Mouse (Mus musculus): ENCODE measurements around the gene Trim11. TPM values are rescaled to one million over a fixed set of nuclear protein-coding genes. Genes with fewer than 3 reads are reported as not detected.

Trim11 gene
- polyA plus RNA-seq, 1 experiment: 22.6 TPM

DNA sequence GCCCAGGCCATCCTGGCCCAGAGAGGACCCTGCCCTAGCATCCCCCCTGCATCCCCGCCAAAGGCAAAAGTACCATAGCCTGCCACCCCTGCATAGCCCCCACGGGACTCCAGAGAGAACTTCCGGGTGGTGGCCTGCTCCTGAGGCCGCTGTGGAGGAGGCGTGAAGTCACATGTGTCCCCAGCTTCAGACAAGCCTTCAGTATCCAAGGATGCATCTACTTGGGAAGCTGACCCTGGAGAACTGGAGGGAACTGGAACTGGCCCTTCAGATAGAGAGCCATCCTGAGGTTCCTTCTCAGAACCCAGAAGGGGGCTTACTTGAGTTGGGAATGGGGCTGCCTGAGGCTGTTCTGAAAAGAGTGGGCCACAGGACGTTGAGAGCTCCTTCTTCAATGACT lies 21.9 kb downstream of the Trim11 start:
- TF ChIP-seq CTCF (IDR thresholded peaks at IDR 0.05; ENCODE audit: low read depth, low read length) (no peak), POLR2A (IDR thresholded peaks at IDR 0.05; ENCODE audit: borderline replicate concordance, low read depth, low read length) (no peak)
- Histone ChIP-seq H3K4me1 (ENCODE audit: control insufficient read depth, insufficient read depth, low read length) (no peaks in the 10 kb centered on the region), H3K4me3 (ENCODE audit: insufficient read depth, low read length) (no peak overlapping the region), H3K27ac (ENCODE audit: insufficient read depth, low read depth, low read length) (no peak overlapping the region)

DNA sequence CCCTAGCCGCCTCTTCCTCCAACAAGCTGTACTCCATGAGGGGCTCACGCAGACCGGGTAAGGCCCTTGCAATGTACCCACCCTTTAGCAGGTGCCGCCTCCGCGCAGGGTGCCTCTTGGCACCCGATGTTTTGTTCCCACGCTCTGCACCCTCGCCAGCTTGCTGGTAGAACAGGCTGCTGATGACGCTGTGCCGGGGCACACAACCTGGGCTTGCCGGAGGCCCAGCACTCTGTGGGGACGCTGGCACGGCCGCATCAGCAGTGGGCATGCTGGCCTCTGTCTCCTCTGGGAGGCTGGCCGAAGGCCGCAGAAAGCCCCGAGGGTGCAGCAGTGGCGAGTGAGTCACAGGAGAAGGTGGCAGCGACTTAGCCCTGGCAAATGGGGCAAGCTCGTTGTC lies 22.7 kb downstream of the Trim11 start:
- H3K4me3 ChIP-seq (ENCODE audit: insufficient read depth, low read length): no peak overlapping the region
- H3K4me1 ChIP-seq (ENCODE audit: control insufficient read depth, insufficient read depth, low read length): no peaks in the 10 kb centered on the region
- TF ChIP-seq CTCF (IDR thresholded peaks at IDR 0.05; ENCODE audit: low read depth, low read length) (no peak), POLR2A (IDR thresholded peaks at IDR 0.05; ENCODE audit: borderline replicate concordance, low read depth, low read length) (no peak)

DNA sequence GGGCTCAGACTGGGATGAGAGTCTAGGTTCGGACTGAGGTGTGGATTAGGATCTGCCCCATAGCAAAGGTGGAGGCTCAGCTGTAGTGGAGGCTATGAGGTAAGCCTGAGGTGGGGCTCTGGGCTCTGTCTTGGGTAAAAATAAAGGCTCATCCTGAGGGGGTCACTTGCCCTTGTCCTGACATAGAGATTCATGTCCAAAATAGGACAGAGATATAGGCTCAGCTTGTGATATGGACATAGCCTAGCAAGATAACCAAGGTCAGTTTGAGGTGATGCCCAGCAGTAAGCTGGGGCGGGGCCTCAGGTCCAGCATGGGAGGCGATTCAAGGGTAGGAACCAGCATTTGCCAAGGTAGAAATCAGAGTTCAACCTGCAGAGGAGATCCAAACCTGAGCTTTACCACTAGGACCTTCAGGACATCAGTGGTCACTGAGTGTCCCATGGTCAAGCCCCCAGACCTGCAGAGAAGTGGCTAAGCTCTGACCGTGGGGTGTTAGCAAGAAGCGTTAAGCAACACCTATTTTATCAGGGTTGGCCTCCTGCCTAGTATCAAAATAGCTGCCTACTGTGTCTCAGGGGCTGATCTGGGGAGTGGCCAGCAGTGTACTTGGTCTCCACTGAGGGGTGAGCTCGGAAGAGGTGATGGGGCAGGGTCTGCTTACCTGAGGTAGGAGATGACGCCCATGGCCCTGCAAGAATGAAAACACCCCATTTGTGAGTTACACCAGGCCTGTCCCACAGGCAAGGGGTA lies 24.6 kb downstream of the Trim11 start:
- H3K4me3 ChIP-seq (ENCODE audit: insufficient read depth, low read length): no peak overlapping the region

More for the DNA sequence above, 22.7 kb downstream of the Trim11 start:
- no peak overlapping the region for H3K27ac ChIP-seq (ENCODE audit: insufficient read depth, low read depth, low read length)

DNA sequence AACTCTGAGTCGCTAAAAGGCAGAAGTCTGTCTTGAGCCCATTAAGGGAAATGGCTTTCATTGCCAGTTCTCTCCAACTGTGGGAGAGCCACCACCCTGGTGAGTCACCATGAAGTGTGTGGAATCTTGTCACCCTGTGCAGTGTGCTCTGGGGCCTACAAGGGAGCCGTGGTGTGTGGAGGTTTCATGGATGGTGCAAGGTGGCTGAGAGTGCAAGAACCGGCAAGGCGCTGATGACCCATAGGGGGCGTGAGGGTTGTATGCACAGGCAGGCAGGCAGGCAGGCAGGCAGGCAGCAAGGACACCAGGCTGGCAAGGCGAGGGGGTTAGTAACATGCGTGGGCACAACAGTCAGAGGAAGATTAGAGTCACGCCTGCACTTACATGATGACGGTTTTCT lies 37.2 kb downstream of the Trim11 start:
- Histone ChIP-seq H3K4me1 (ENCODE audit: control insufficient read depth, insufficient read depth, low read length) (0 out of 2 replicates have a peak, but pooled peaks cover 4% of the 10 kb centered on the region), H3K4me3 (ENCODE audit: insufficient read depth, low read length) (no peak overlapping the region), H3K27ac (ENCODE audit: insufficient read depth, low read depth, low read length) (no peak overlapping the region)
- TF ChIP-seq CTCF (IDR thresholded peaks at IDR 0.05; ENCODE audit: low read depth, low read length) (no peak), POLR2A (IDR thresholded peaks at IDR 0.05; ENCODE audit: borderline replicate concordance, low read depth, low read length) (no peak)

More for the DNA sequence above, 24.6 kb downstream of the Trim11 start:
- H3K27ac ChIP-seq (ENCODE audit: insufficient read depth, low read depth, low read length): no peak overlapping the region
- TF ChIP-seq CTCF (IDR thresholded peaks at IDR 0.05; ENCODE audit: low read depth, low read length) (no peak), POLR2A (IDR thresholded peaks at IDR 0.05; ENCODE audit: borderline replicate concordance, low read depth, low read length) (no peak)
- H3K4me1 ChIP-seq (ENCODE audit: control insufficient read depth, insufficient read depth, low read length): no peaks in the 10 kb centered on the region

DNA sequence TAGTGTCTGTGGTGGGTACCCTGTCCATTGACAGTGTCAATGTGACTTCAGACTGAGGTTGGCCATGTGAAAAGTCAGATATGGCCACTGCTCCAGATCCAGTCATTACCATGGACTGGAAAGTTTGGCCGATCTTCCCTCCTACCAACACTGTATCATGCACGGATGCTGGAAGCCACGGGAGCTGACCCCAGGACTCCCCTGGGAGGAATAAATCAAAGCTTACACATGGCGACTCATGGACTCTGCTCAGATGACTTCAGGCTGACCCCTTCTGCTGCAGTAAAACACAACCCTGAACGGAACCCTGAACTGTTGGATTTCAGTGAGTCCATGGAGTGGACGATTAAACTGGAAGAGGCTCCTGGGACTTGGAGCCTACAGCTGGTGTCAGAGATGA lies 48.5 kb downstream of the Trim11 start:
- no peak overlapping the region for H3K27ac ChIP-seq (ENCODE audit: insufficient read depth, low read depth, low read length)
- TF ChIP-seq POLR2A (IDR thresholded peaks at IDR 0.05; ENCODE audit: borderline replicate concordance, low read depth, low read length): no peak
- no peak for TF ChIP-seq CTCF (IDR thresholded peaks at IDR 0.05; ENCODE audit: low read depth, low read length)
- no peak overlapping the region for H3K4me3 ChIP-seq (ENCODE audit: insufficient read depth, low read length)
- no peaks in the 10 kb centered on the region for H3K4me1 ChIP-seq (ENCODE audit: control insufficient read depth, insufficient read depth, low read length)

DNA sequence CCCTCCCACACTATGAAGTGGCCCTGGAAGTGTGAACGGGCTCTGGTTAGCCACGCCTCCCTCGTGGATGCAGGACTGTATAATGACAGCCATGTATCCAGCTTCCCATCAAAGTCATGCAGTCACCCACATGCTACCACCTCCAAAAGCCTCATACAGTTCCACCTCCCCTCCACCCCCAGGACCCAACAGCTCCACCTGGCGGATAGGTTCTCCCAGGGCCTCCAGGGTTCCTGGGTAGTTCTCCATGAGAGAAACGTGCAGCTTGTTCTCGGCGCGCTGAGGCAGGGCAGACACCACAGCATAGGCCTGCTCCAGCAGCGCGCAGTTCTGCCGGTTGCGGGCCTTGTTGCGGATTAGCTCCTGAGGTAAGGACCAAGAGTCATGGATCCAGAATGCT lies 51.1 kb downstream of the Trim11 start:
- no peak for TF ChIP-seq POLR2A (IDR thresholded peaks at IDR 0.05; ENCODE audit: borderline replicate concordance, low read depth, low read length)
- TF ChIP-seq CTCF (IDR thresholded peaks at IDR 0.05; ENCODE audit: low read depth, low read length): no peak
- H3K4me1 ChIP-seq (ENCODE audit: control insufficient read depth, insufficient read depth, low read length): no peaks in the 10 kb centered on the region
- no peak overlapping the region for H3K4me3 ChIP-seq (ENCODE audit: insufficient read depth, low read length)
- no peak overlapping the region for H3K27ac ChIP-seq (ENCODE audit: insufficient read depth, low read depth, low read length)

Other genes with a start within 250 kb of the Trim11 start
- not detected in 2 replicates for gene Olfr317, start 238.9 kb upstream of the Trim11 start, polyA plus RNA-seq (2012; ENCODE audit: insufficient read depth, insufficient read length, missing spikeins)
- not detected in 2 replicates for gene Olfr316, start 225.4 kb upstream of the Trim11 start, polyA plus RNA-seq (2012; ENCODE audit: insufficient read depth, insufficient read length, missing spikeins)
- not detected in 2 replicates for gene Olfr315, start 204.9 kb upstream of the Trim11 start, polyA plus RNA-seq (2012; ENCODE audit: insufficient read depth, insufficient read length, missing spikeins)
- gene Olfr314, start 195.1 kb upstream of the Trim11 start, polyA plus RNA-seq (2012; ENCODE audit: insufficient read depth, insufficient read length, missing spikeins): not detected in 2 replicates
- gene Fam183b, start 176.1 kb upstream of the Trim11 start, polyA plus RNA-seq (2012; ENCODE audit: insufficient read depth, insufficient read length, missing spikeins): not detected in 2 replicates
- not detected in 2 replicates for gene Olfr313, start 163.1 kb upstream of the Trim11 start, polyA plus RNA-seq (2012; ENCODE audit: insufficient read depth, insufficient read length, missing spikeins)
- gene Olfr312, start 148.9 kb upstream of the Trim11 start, polyA plus RNA-seq (2012; ENCODE audit: insufficient read depth, insufficient read length, missing spikeins): not detected in 2 replicates
- not detected in 2 replicates for gene Olfr311, start 138.8 kb upstream of the Trim11 start, polyA plus RNA-seq (2012; ENCODE audit: insufficient read depth, insufficient read length, missing spikeins)
- gene Gm12258, start 130.9 kb upstream of the Trim11 start, polyA plus RNA-seq (2012; ENCODE audit: insufficient read depth, insufficient read length, missing spikeins): 3.8 and 5.3 TPM in 2 replicates
- gene 2810021J22Rik, start 110.9 kb upstream of the Trim11 start, polyA plus RNA-seq (2012; ENCODE audit: insufficient read depth, insufficient read length, missing spikeins): 3.6 and 4.5 TPM in 2 replicates
- 3.3 and 4.0 TPM in 2 replicates for gene Zfp39, start 73.9 kb upstream of the Trim11 start, polyA plus RNA-seq (2012; ENCODE audit: insufficient read depth, insufficient read length, missing spikeins)
- gene Btnl10, start 60.2 kb upstream of the Trim11 start, polyA plus RNA-seq (2012; ENCODE audit: insufficient read depth, insufficient read length, missing spikeins): not detected in 2 replicates
- 99.5 and 112 TPM in 2 replicates for gene Rnf187, start 39.2 kb upstream of the Trim11 start, polyA plus RNA-seq (2012; ENCODE audit: insufficient read depth, insufficient read length, missing spikeins)
- 1.4 TPM in 1 of 2 replicates, not detected in the other for gene Hist3h2ba, start 29.2 kb upstream of the Trim11 start, polyA plus RNA-seq (2012; ENCODE audit: insufficient read depth, insufficient read length, missing spikeins)
- 32.0 and 37.9 TPM in 2 replicates for gene Hist3h2a, start 23.4 kb upstream of the Trim11 start, polyA plus RNA-seq (2012; ENCODE audit: insufficient read depth, insufficient read length, missing spikeins)
- gene Trim17, start 23.4 kb upstream of the Trim11 start, polyA plus RNA-seq (2012; ENCODE audit: insufficient read depth, insufficient read length, missing spikeins): 0.28 TPM in 1 of 2 replicates, not detected in the other
- 0.11 TPM in 1 of 2 replicates, not detected in the other for gene Obscn, start 158.3 kb downstream of the Trim11 start, polyA plus RNA-seq (2012; ENCODE audit: insufficient read depth, insufficient read length, missing spikeins)
- gene Iba57, start 185.6 kb downstream of the Trim11 start, polyA plus RNA-seq (2012; ENCODE audit: insufficient read depth, insufficient read length, missing spikeins): 3.3 and 4.7 TPM in 2 replicates
- not detected in 2 replicates for gene Gjc2, start 205.1 kb downstream of the Trim11 start, polyA plus RNA-seq (2012; ENCODE audit: insufficient read depth, insufficient read length, missing spikeins)
- 32.1 and 32.3 TPM in 2 replicates for gene Guk1, start 214.1 kb downstream of the Trim11 start, polyA plus RNA-seq (2012; ENCODE audit: insufficient read depth, insufficient read length, missing spikeins)
- gene Mrpl55, start 224.4 kb downstream of the Trim11 start, polyA plus RNA-seq (2012; ENCODE audit: insufficient read depth, insufficient read length, missing spikeins): 20.1 and 24.1 TPM in 2 replicates
- gene 2310033P09Rik, start 230.2 kb downstream of the Trim11 start, polyA plus RNA-seq (2012; ENCODE audit: insufficient read depth, insufficient read length, missing spikeins): 18.9 and 20.8 TPM in 2 replicates